Mouse (Mus musculus) ES-Bruce4 (cell line): Measurements from ENCODE around the gene Dnttip2. TPM values are rescaled to one million over a fixed set of nuclear protein-coding genes. Genes with fewer than 3 reads are reported as not detected.

Experiments
- H3K27ac ChIP-seq: 2 replicates; pipeline ENCODE4 v1.5.1; 2012; ENCODE audit warnings: low read length, inconsistent platforms; ENCODE audit not compliant: insufficient read depth
- H3K27me3 ChIP-seq: 2 replicates; pipeline ENCODE4 v1.6.1; 2012; ENCODE audit warnings: mild to moderate bottlenecking, low read length, inconsistent platforms; ENCODE audit not compliant: control insufficient read depth, poor library complexity, insufficient read depth, severe bottlenecking
- H3K36me3 ChIP-seq: 2 replicates; pipeline ENCODE4 v1.6.1; 2012; ENCODE audit warnings: inconsistent platforms, mild to moderate bottlenecking, low read length, moderate library complexity; ENCODE audit not compliant: control insufficient read depth, poor library complexity, insufficient read depth, severe bottlenecking
- H3K4me1 ChIP-seq: one replicate; pipeline ENCODE4 v1.8.1; 2011; ENCODE audit warnings: low read length; ENCODE audit not compliant: control insufficient read depth, insufficient read depth
- H3K4me3 ChIP-seq: 2 replicates; pipeline ENCODE4 v1.5.1; 2011; ENCODE audit warnings: low read depth, mild to moderate bottlenecking, low read length
- H3K9ac ChIP-seq: 2 replicates; pipeline ENCODE4 v1.6.1; 2012; ENCODE audit warnings: low read depth, mild to moderate bottlenecking, inconsistent platforms; ENCODE audit not compliant: poor library complexity, severe bottlenecking
- H3K9me3 ChIP-seq: replicated peaks from 2 replicates; pipeline ENCODE4 v1.6.1; 2012; ENCODE audit warnings: mild to moderate bottlenecking, low read length, inconsistent platforms; ENCODE audit not compliant: control insufficient read depth, poor library complexity, insufficient read depth, severe bottlenecking
- CTCF ChIP-seq: IDR thresholded peaks from one replicate; pipeline ENCODE4 v1.8.1; 2011; ENCODE audit warnings: low read depth, low read length
- EP300 ChIP-seq: IDR thresholded peaks from 2 replicates; pipeline ENCODE4 v1.6.1; 2011; ENCODE audit warnings: low read depth, low read length; ENCODE audit not compliant: insufficient read depth
- POLR2A ChIP-seq: IDR thresholded peaks from one replicate; pipeline ENCODE4 v1.8.1; 2011; ENCODE audit warnings: low read length; ENCODE audit not compliant: insufficient read depth
- polyA plus RNA-seq: library from polyadenylated mRNA; stranded (reverse); fragments of >200 nt; gene quantifications from 2 replicates; pipeline ENCODE4 v1.2.4, GENCODE M21; 2011; ENCODE audit warnings: low read depth; ENCODE audit not compliant: missing spikeins, insufficient read depth, insufficient read length

Dnttip2 gene
- polyA plus RNA-seq, 1 experiment = 132 TPM

GRCm38 (mm10) chr3:122333493-122333892 is 59.3 kb downstream of the Dnttip2 start:
- Histone ChIP-seq H3K36me3 (no peaks in the 10 kb centered on the region), H3K4me3 (no peak overlapping the region), H3K27me3 (no peaks in the 10 kb centered on the region), H3K9ac (no peak overlapping the region), H3K27ac (no peak overlapping the region), H3K9me3 (no peaks in the 10 kb centered on the region), H3K4me1 (no peaks in the 10 kb centered on the region)
- TF ChIP-seq EP300 (no peak), CTCF (no peak), POLR2A (no peak)

- Histone ChIP-seq H3K9me3 (no peaks in the 10 kb centered on the region), H3K9ac (no peak overlapping the region), H3K4me3 (no peak overlapping the region), H3K27me3 (no peaks in the 10 kb centered on the region), H3K36me3 (no peaks in the 10 kb centered on the region), H3K27ac (no peak overlapping the region), H3K4me1 (no peaks in the 10 kb centered on the region)
- TF ChIP-seq CTCF = no peak
- no peak for TF ChIP-seq EP300
- no peak for TF ChIP-seq POLR2A
Observed at GRCm38 (mm10) chr3:122333902-122334301, 59.7 kb downstream of the Dnttip2 start.

- TF ChIP-seq POLR2A (no peak), EP300 (no peak), CTCF (no peak)
- H3K4me3 ChIP-seq = no peak overlapping the region
- H3K36me3 ChIP-seq = no peaks in the 10 kb centered on the region
- H3K4me1 ChIP-seq = no peaks in the 10 kb centered on the region
- no peaks in the 10 kb centered on the region for H3K27me3 ChIP-seq
- H3K27ac ChIP-seq = no peak overlapping the region
- no peaks in the 10 kb centered on the region for H3K9me3 ChIP-seq
- no peak overlapping the region for H3K9ac ChIP-seq
Observed at GRCm38 (mm10) chr3:122334375-122334774, 60.2 kb downstream of the Dnttip2 start.

Other genes starting within 250 kb of the Dnttip2 start
- 0.81 and 1.4 TPM in 2 replicates for gene Abca4, start 229.9 kb upstream of the Dnttip2 start, polyA plus RNA-seq
- 123 and 140 TPM in 2 replicates for gene Gclm, start 28.8 kb upstream of the Dnttip2 start, polyA plus RNA-seq
- gene Bcar3, start 19.7 kb downstream of the Dnttip2 start, polyA plus RNA-seq = 26.3 and 26.4 TPM in 2 replicates